Comparison of ENCODE assay signal across 9 mouse cellular contexts in the genomic region with DNA sequence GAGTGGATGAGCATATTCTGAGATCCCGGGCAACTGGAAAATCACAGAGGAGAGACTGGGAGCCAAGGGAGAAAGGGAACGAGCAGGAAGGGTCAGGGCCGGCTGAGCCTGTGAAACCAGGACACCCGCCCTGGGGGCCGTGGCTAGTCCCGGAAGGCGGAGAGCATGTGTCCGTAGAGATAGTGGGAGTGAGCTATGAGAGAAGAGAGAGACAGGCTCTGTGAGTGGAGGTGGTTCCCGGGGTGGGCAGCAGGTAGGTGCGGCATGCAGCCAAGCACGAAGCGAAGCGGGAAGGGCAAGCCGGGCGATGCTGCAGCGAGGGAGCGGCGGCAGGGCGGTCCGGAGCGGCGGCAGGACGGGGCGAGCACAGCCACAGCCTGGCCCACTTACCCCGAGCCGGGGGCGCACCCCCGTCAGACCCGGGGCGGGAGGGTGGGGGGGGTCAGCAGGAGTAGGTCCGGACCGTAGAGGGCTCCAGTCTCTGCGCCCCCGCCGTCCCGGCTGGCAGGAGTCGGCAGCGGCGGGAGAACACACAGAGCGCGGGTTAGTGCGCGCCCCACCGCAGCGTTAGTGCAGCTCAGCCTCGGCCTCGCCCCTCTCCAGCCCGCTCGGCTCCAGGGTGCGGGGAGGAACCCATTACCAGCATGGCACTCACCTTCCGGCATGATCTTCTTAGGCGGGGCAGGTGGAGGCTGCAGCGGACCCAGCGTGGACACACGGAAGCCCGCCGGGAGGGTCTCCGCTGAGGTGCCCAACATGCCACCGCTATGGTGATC. TPM values are rescaled to one million over a fixed set of nuclear protein-coding genes. Genes with fewer than 3 reads are reported as not detected.
DNase-seq lines count a peak whose midpoint lies in the region; ATAC-seq lines count a peak whose summit lies in the region.
"Had no signal": no experiment of that assay in that cellular context is flagged by ENCODE, and none has a peak within 500 bp of the region (broad histone marks: within the 10 kb centered on the region; RNA-seq: fewer than 3 reads in every experiment).

No protein-coding gene starts in this region.

- H3K4me2 ChIP-seq in embryonic facial prominence, embryonic 14.5 days (ENCODE audit: low read depth, low read length), result peak overlapping the region; percentile 93
- peak overlapping the region; percentile 82 for H3K4me2 ChIP-seq in liver, embryonic 12.5 days
- H3K4me2 ChIP-seq in neural tube, embryonic 12.5 days (replicated peaks), result peak overlapping the region; percentile 99

- H3K27me3 ChIP-seq in erythroblast, embryonic 14.5 days (ENCODE audit: control insufficient read depth), result peaks cover 40% of the 10 kb centered on the region
- H3K27me3 ChIP-seq in embryonic facial prominence, embryonic 14.5 days (replicated peaks; ENCODE audit: control insufficient read depth, insufficient read depth, low read length), result peaks cover 36% of the 10 kb centered on the region
- peaks cover 45% of the 10 kb centered on the region for H3K27me3 ChIP-seq in liver, embryonic 12.5 days (replicated peaks)
- H3K27me3 ChIP-seq in neural tube, embryonic 12.5 days (replicated peaks), result peaks cover 40% of the 10 kb centered on the region

- H3K4me3 ChIP-seq in erythroblast, embryonic 14.5 days (replicated peaks), result peak overlapping the region; percentile 28
- peak overlapping the region; percentile 51 for H3K4me3 ChIP-seq in embryonic facial prominence, embryonic 14.5 days (ENCODE audit: low read depth, low read length)
- peak overlapping the region; percentile 55 for H3K4me3 ChIP-seq in liver, embryonic 12.5 days
- peak overlapping the region; percentile 52 for H3K4me3 ChIP-seq in neural tube, embryonic 12.5 days

- H3K4me1 ChIP-seq in erythroblast, embryonic 14.5 days (ENCODE audit: control insufficient read depth), result no peaks in the 10 kb centered on the region
- peaks cover 20% of the 10 kb centered on the region for H3K4me1 ChIP-seq in embryonic facial prominence, embryonic 14.5 days (ENCODE audit: control insufficient read depth, insufficient read depth, low read length)
- H3K4me1 ChIP-seq in liver, embryonic 12.5 days, result peaks cover 29% of the 10 kb centered on the region
- H3K4me1 ChIP-seq in neural tube, embryonic 12.5 days, result peaks cover 20% of the 10 kb centered on the region

- no peaks in the 10 kb centered on the region for H3K36me3 ChIP-seq in erythroblast, embryonic 14.5 days (ENCODE audit: control insufficient read depth)
- no peaks in the 10 kb centered on the region for H3K36me3 ChIP-seq in embryonic facial prominence, embryonic 14.5 days (ENCODE audit: control insufficient read depth, insufficient read depth, low read length)
- no peaks in the 10 kb centered on the region for H3K36me3 ChIP-seq in liver, embryonic 12.5 days
- H3K36me3 ChIP-seq in neural tube, embryonic 12.5 days, result peaks cover 3% of the 10 kb centered on the region; the same call in 1 of the 2 replicates

- no peak for ATAC-seq in erythroblast, adult 5-6 weeks (replicated peaks; ENCODE audit: low FRiP score, poor library complexity, severe bottlenecking)
- peak; percentile 47; the same call in 1 of the 2 replicates for ATAC-seq in embryonic facial prominence, embryonic 14.5 days (ENCODE audit: low read depth)
- peak; percentile 35; the same call in 1 of the 2 replicates for ATAC-seq in liver, embryonic 12.5 days
- ATAC-seq in neural tube, embryonic 12.5 days (ENCODE audit: low FRiP score, low read depth), result peak; percentile 58; the same call in 1 of the 2 replicates

- 4% methylated on average over 27 of the region's 59 CpGs for whole genome bisulfite sequencing in embryonic facial prominence, embryonic 14.5 days
- WGBS in liver, embryonic 12.5 days (ENCODE audit: insufficient replicate concordance), result 2% methylated on average over 56 of the region's 59 CpGs
- 6% methylated on average over 58 of the region's 59 CpGs for WGBS in neural tube, embryonic 12.5 days

- H3K27ac ChIP-seq in embryonic facial prominence, embryonic 14.5 days (replicated peaks; ENCODE audit: low read depth, low read length), result no peak overlapping the region
- no peak overlapping the region for H3K27ac ChIP-seq in liver, embryonic 12.5 days
- H3K27ac ChIP-seq in neural tube, embryonic 12.5 days, result no peak overlapping the region

- peak; percentile 33 for DNase-seq in R1 (ENCODE audit: low read depth, low spot score)
- no peak for DNase-seq in embryonic facial prominence, embryonic 14.5 days (ENCODE audit: low spot score)
- DNase-seq in heart, postnatal 4 days, result peak; percentile 57
- no peak for DNase-seq in layer of hippocampus, postnatal 25 days (ENCODE audit: extremely low spot score in 1 of 2, low spot score in 1 of 2)

- 0 out of 2 replicates have a peak, but pooled peaks cover 5% of the 10 kb centered on the region for H3K9me3 ChIP-seq in erythroblast, embryonic 14.5 days (ENCODE audit: control insufficient read depth, low read length)
- 0 out of 2 replicates have a peak, but pooled peaks cover 6% of the 10 kb centered on the region for H3K9me3 ChIP-seq in embryonic facial prominence, embryonic 14.5 days (ENCODE audit: control insufficient read depth, low read length)
- no peaks in the 10 kb centered on the region for H3K9me3 ChIP-seq in liver, embryonic 12.5 days (replicated peaks)
- no peaks in the 10 kb centered on the region for H3K9me3 ChIP-seq in neural tube, embryonic 12.5 days

- peak overlapping the region; percentile 68 for H3K9ac ChIP-seq in embryonic facial prominence, embryonic 14.5 days (ENCODE audit: low read depth, low read length)
- peak overlapping the region; percentile 51 for H3K9ac ChIP-seq in liver, embryonic 12.5 days
- peak overlapping the region; percentile 59 for H3K9ac ChIP-seq in neural tube, embryonic 12.5 days

RNA-seq across cellular contexts. Expression of a gene that starts 9.0 kb away (rescaled TPM):
- polyA plus RNA-seq in erythroblast, embryonic 14.5 days (2012), result not detected in 2 replicates
- not detected in 2 replicates for total RNA-seq in erythroblast, adult 5-6 weeks (2015; ENCODE audit: low replicate concordance)
- total RNA-seq in erythroblast, adult 5-6 weeks (2017; ENCODE audit: low replicate concordance), result not detected in 2 replicates
- polyA plus RNA-seq in embryonic facial prominence, embryonic 14.5 days (2014; fragmentation: Nextera tagmentation; extraction: Ambion mirVana), result 219 and 223 TPM in 2 replicates
- total RNA-seq in heart, postnatal 4 days (2021), result under 1 TPM; 0.48 to 0.52 TPM
- 1.1 and 4.9 TPM in 2 replicates for polyA plus RNA-seq in liver, embryonic 12.5 days (2016; fragmentation: Nextera tagmentation; extraction: Ambion mirVana)
- polyA plus RNA-seq in neural tube, embryonic 12.5 days (2016; fragmentation: Nextera tagmentation; extraction: Ambion mirVana), result 35.7 and 44.8 TPM in 2 replicates
- total RNA-seq in layer of hippocampus, postnatal 25 days (2021), result not detected
- polyA plus RNA-seq: gonadal fat pad, adult 2 months had no signal

RNA-seq across cellular contexts. Expression of a gene that starts 33.9 kb away (rescaled TPM):
- 0.03 and 0.08 TPM in 2 replicates for polyA plus RNA-seq in erythroblast, embryonic 14.5 days (2012)
- 2.1 and 4.2 TPM in 2 replicates for total RNA-seq in erythroblast, adult 5-6 weeks (2015; ENCODE audit: low replicate concordance)
- 2.8 and 3.8 TPM in 2 replicates for total RNA-seq in erythroblast, adult 5-6 weeks (2017; ENCODE audit: low replicate concordance)
- polyA plus RNA-seq in embryonic facial prominence, embryonic 14.5 days (2014; fragmentation: Nextera tagmentation; extraction: Ambion mirVana), result 12.8 and 14.1 TPM in 2 replicates
- 1 to 10 TPM; 7.3 to 9.2 TPM for total RNA-seq in heart, postnatal 4 days (2021)
- 1.5 TPM in 2 replicates for polyA plus RNA-seq in liver, embryonic 12.5 days (2016; fragmentation: Nextera tagmentation; extraction: Ambion mirVana)
- 8.0 and 8.6 TPM in 2 replicates for polyA plus RNA-seq in neural tube, embryonic 12.5 days (2016; fragmentation: Nextera tagmentation; extraction: Ambion mirVana)
- 10 to 100 TPM; 69.3 to 78.8 TPM for total RNA-seq in layer of hippocampus, postnatal 25 days (2021)

Comparison
In these comparisons a context has a peak if more than half of its experiments do, and no peak if none do; other contexts are left out.
1. DNase-seq: peak in R1 (single experiment) and heart, postnatal 4 days (single experiment); none in embryonic facial prominence, embryonic 14.5 days (single experiment) and layer of hippocampus, postnatal 25 days (0 of 2).
2. Peak in every context shown above with its lines, with median percentiles within 50 percentile points of each other: H3K4me3 ChIP-seq, H3K4me2 ChIP-seq and H3K9ac ChIP-seq.